8 mouse cellular contexts compared by ENCODE assay signal in the genomic region with DNA sequence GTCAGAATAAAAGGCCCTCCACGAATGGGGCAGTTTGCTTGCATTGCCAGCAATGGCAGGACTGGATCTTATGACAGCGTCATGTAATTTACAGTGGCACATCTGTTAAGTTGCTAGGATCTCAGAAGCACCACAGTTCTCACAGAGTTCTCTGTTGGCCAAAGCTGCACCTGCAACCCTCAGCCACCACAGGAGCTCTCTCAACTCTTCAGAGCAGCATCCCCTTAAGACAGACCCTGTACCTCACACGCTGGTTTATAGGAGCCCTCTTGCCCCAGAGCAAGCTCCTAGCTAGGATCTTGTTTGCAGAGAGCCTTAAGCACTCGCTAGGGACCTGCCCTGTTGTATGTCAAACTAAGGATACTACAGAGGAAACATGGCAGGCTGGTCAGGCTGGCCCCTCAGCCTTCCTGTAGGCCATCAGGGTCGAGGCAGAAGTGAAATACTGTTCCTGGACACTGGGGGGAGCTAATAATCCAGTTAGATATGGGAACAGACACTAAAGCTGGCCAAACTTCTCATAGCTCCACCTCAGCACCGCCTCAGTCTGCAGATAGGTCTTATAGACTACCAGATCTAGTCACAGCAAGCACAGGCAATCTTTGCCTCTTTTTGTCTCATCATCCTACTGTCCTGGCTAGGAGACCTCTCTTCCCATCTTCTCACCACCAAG. TPM values are rescaled to one million over a fixed set of nuclear protein-coding genes. Genes with fewer than 3 reads are reported as not detected.
A peak's percentile ranks its signal among the peaks of the same experiment; 100 is the strongest.
DNase-seq lines count a peak whose midpoint lies in the region; ATAC-seq and TF ChIP-seq lines count a peak whose summit lies in the region.

No protein-coding gene starts in this region.

- no peak overlapping the region for H3K27ac ChIP-seq in forebrain, postnatal 0 days (ENCODE audit: low read depth, low read length)
- H3K27ac ChIP-seq in forebrain, embryonic 15.5 days (replicated peaks): no peak overlapping the region
- H3K27ac ChIP-seq in CH12.LX (ENCODE audit: insufficient read depth, low read depth): no peak overlapping the region

- H3K9me3 ChIP-seq in forebrain, postnatal 0 days (ENCODE audit: low read length): no peaks in the 10 kb centered on the region
- no peaks in the 10 kb centered on the region for H3K9me3 ChIP-seq in forebrain, embryonic 15.5 days
- H3K9me3 ChIP-seq in CH12.LX (replicated peaks; ENCODE audit: low read length): no peaks in the 10 kb centered on the region

- WGBS in forebrain, postnatal 0 days: 58% methylated on average over 6 of the region's 6 CpGs
- WGBS in forebrain, embryonic 15.5 days: 57% methylated on average over 6 of the region's 6 CpGs

- no peaks in the 10 kb centered on the region for H3K27me3 ChIP-seq in forebrain, postnatal 0 days (ENCODE audit: insufficient read depth, low read length)
- no peaks in the 10 kb centered on the region for H3K27me3 ChIP-seq in forebrain, embryonic 15.5 days
- H3K27me3 ChIP-seq in CH12.LX (replicated peaks): no peaks in the 10 kb centered on the region

- no peak overlapping the region for H3K4me3 ChIP-seq in forebrain, postnatal 0 days (ENCODE audit: low read depth, low read length)
- no peak overlapping the region for H3K4me3 ChIP-seq in forebrain, embryonic 15.5 days
- H3K4me3 ChIP-seq in CH12.LX (replicated peaks in 1 of 3; ENCODE audit: low read depth in 2 of 3, low read length in 2 of 3, poor library complexity in 1 of 3): no peak overlapping the region

- DNase-seq in forebrain, postnatal 0 days: peak; percentile 48
- DNase-seq in CH12.LX (ENCODE audit: extremely low read depth): peak; percentile 62
- DNase-seq in c-Kit-positive CD71-negative TER-119-negative erythroid progenitor cells, embryonic 14.5 days (ENCODE audit: low read depth): peak; percentile 61
- peak; percentile 33 for DNase-seq in gastrocnemius, postnatal 25 days
- DNase-seq in kidney, postnatal 4 days: peak; percentile 59 to 68
- DNase-seq in mesoderm, embryonic 11.5 days (ENCODE audit: low read depth, low spot score): peak; percentile 49
- peak; percentile 38 for DNase-seq in yolk sac, embryonic 10.5 days (ENCODE audit: low spot score)

- ATAC-seq in forebrain, postnatal 0 days: no peak
- ATAC-seq in forebrain, embryonic 15.5 days (replicated peaks): no peak

- in situ Hi-C loops in CH12.LX (cut with MboI; ENCODE audit: low pct_ligation_motif_present, low pct_unique_long_range_greater_than_20kb, low sequenced_read_pairs): loop anchor here (10.0 kb wide), 1 partner anchor 164 kb away; the partner anchor contains the start of genes Atpaf2 and Gid4

- H3K79me2 ChIP-seq in CH12.LX (replicated peaks; ENCODE audit: control insufficient read depth, extremely low read depth, insufficient read depth, poor library complexity, severe bottlenecking): no peaks in the 10 kb centered on the region

- peak; percentile 89 for TF ChIP-seq RAD21 in CH12.LX (IDR thresholded peaks at IDR 0.05; ENCODE audit: low read depth, low read length)

- no peak overlapping the region for H3K9ac ChIP-seq in forebrain, postnatal 0 days
- no peak overlapping the region for H3K9ac ChIP-seq in forebrain, embryonic 15.5 days (replicated peaks)
- no peak overlapping the region for H3K9ac ChIP-seq in CH12.LX (ENCODE audit: insufficient read depth, low read depth)

- TF ChIP-seq CTCF in forebrain, postnatal 0 days (IDR thresholded peaks at IDR 0.05; ENCODE audit: low read depth): peak; percentile 61
- TF ChIP-seq CTCF in CH12.LX (conservative IDR thresholded peaks at IDR 0.05 in 1 of 2, IDR thresholded peaks at IDR 0.05 in 1 of 2; ENCODE audit: low read depth in 2 of 2, low read length in 2 of 2): peak; percentile 72 to 91

- H3K4me1 ChIP-seq in forebrain, postnatal 0 days (ENCODE audit: insufficient read depth): 0 out of 2 replicates have a peak, but pooled peaks cover 3% of the 10 kb centered on the region
- H3K4me1 ChIP-seq in forebrain, embryonic 15.5 days: peaks cover 32% of the 10 kb centered on the region
- H3K4me1 ChIP-seq in CH12.LX (ENCODE audit: control insufficient read depth in 1 of 2, insufficient read depth in 2 of 2): no peaks in the 10 kb centered on the region

- H3K36me3 ChIP-seq in forebrain, postnatal 0 days (ENCODE audit: insufficient read depth): no peaks in the 10 kb centered on the region; the same call in 1 of the 2 replicates
- H3K36me3 ChIP-seq in forebrain, embryonic 15.5 days: 0 out of 2 replicates have a peak, but pooled peaks cover 5% of the 10 kb centered on the region
- H3K36me3 ChIP-seq in CH12.LX (replicated peaks in 1 of 2; ENCODE audit: control insufficient read depth in 1 of 2, insufficient read depth in 1 of 2, low read length in 1 of 2): peaks cover 7 to 53% of the 10 kb centered on the region in 2 experiments

- no peak for TF ChIP-seq POLR2A in CH12.LX (IDR thresholded peaks at IDR 0.05; ENCODE audit: low read depth, low read length)

- dilution Hi-C loops in CH12.LX (cut with MboI; ENCODE audit: extremely low pct_ligation_motif_present, extremely low pct_unique_long_range_greater_than_20kb, low sequenced_read_pairs): no loop called here

- no peak overlapping the region for H3K4me2 ChIP-seq in forebrain, postnatal 0 days (ENCODE audit: low read depth)
- no peak overlapping the region for H3K4me2 ChIP-seq in forebrain, embryonic 15.5 days (replicated peaks)
- H3K4me2 ChIP-seq in CH12.LX (ENCODE audit: insufficient read depth, low read depth, poor library complexity, severe bottlenecking): no peak overlapping the region

- TF ChIP-seq EP300 in CH12.LX (IDR thresholded peaks at IDR 0.05; ENCODE audit: low read length): no peak

TF ChIP-seq in CH12.LX, 34 proteins besides CTCF, POLR2A, EP300 and RAD21:
- TF ChIP-seq TBP (conservative IDR thresholded peaks at IDR 0.05; ENCODE audit: low read depth, low read length) (no peak), MAZ (IDR thresholded peaks at IDR 0.05; ENCODE audit: low read depth, low read length) (no peak), NELFE (IDR thresholded peaks at IDR 0.05; ENCODE audit: low read depth, low read length) (0 out of 2 replicates have a peak, but pooled peaks have one; percentile 21), SMC3 (IDR thresholded peaks at IDR 0.05; ENCODE audit: low read depth, low read length) (peak; percentile 86)

RNA-seq across cellular contexts. Expression of gene Srebf1, which starts 28.7 kb away (rescaled TPM):
- 56.2 and 70.7 TPM in 2 replicates for total RNA-seq in forebrain, postnatal 0 days (2014; rRNA removed)
- 28.9 and 32.8 TPM in 2 replicates for polyA plus RNA-seq in forebrain, postnatal 0 days (2015; fragmentation: Nextera tagmentation; extraction: Ambion mirVana)
- 48.2 and 52.7 TPM in 2 replicates for polyA plus RNA-seq in forebrain, embryonic 15.5 days (2015; fragmentation: Nextera tagmentation; extraction: Ambion mirVana)
- 126 and 129 TPM in 2 replicates for total RNA-seq in CH12.LX (2012; rRNA removed)
- 68.7 and 69.8 TPM in 2 replicates for total RNA-seq in CH12.LX (2014; rRNA removed)
- 120 and 142 TPM in 2 replicates for polyA plus RNA-seq in CH12.LX (2012; ENCODE audit: insufficient read length, low read depth)
- 10 to 100 TPM; 16.8 to 20.0 TPM for total RNA-seq in gastrocnemius, postnatal 25 days (2021)
